Mouse (Mus musculus) granulocyte monocyte progenitor cell, adult 5-6 weeks (primary cell): ENCODE data around the gene Fen1. TPM values are rescaled to one million over a fixed set of nuclear protein-coding genes. Genes with fewer than 3 reads are reported as not detected.
A peak's percentile ranks its signal among the peaks of the same experiment; 100 is the strongest.
"Not testable (repeated sequence)": the region's sequence is repeated elsewhere in the genome, so short reads cannot be mapped to it uniquely, and the experiment has no call there.

Experiments used
- ATAC-seq: replicated peaks from 2 replicates; pipeline ENCODE4 v1.8.0; 2016; ENCODE audit warnings: mild to moderate bottlenecking, moderate TSS enrichment, inconsistent platforms; ENCODE audit not compliant: poor library complexity, severe bottlenecking
- total RNA-seq, 2 experiments: library from RNA; stranded (forward) in 1 of 2; stranded (reverse) in 1 of 2; fragments of 200-712, 200-1000 nt in 1 of 2; fragments of >200 nt in 1 of 2; fragmentation: Nextera tagmentation in 1 of 2; gene quantifications; 2 replicates each; pipeline ENCODE4 v1.2.3; 2014 to 2017

Fen1 gene
- total RNA-seq, 2 experiments from 2014 or later: 82.9 to 160 TPM

DNA sequence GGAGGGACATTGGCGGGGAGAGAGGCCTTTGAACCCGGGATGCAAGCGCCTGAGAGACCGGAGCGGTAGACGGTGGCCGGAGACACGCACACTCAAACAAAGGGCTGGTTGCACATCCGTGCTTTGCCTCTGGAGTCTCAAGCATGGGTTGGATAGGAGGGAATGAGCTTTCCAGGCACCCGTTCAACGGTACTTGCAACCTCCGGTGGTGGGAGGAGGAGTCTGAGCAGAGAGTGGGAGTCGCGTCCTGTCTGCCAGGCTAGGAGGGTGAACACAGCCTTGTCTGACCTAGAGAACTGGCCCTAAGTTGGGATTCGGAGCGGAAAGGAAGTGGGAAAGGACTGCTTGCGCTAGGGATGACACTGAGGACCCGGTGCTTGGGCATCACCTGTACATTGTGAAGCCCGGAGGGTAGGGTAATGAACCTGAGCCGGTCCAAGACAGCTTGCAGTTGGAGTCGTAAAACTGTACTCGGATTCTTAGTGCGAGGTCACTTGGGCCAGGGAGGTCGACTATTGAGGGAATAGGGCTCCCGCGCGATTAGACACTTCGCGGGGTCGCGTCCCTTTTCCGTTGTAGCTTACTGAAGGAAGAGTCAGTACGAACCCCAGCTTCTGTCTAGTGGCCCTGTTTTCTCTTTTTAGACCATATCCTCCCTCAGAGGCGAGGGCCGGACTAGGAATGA lies 20.5 kb downstream of the Fen1 start:
- ATAC-seq: peak; percentile 45

DNA sequence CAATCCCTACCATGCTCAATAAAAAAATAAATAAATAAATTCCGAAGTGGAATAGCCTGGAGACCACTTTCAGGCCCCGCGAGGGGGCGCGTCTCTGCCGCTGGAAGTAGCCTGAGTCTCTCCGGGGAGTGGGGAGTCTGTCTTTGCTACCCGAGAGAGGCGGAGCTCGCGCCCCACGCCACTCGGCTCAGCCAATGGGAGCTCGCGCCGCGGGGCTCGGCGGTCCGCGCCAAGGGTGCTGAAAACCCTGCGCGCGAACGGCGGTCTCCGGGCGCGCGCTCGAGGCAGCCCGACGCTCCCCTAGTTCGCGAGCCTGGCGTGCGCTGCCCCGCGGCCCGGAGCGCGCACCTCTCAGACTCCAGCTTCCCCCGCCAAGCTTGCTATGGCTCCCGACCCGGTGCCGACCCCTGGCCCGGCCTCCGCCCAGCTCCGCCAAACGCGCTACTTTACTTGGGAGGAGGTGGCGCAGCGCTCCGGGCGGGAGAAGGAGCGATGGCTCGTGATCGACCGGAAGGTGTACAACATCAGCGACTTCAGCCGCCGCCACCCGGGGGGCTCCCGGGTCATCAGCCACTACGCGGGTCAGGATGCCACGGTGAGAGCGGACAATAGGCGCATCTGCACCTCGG lies 21.2 kb downstream of the Fen1 start, which contains the start of gene Fads1:
Gene Fads1, plus strand, starts transcription at position 219 of the 629 bp plus-strand sequence.
- ATAC-seq: peak; percentile 96

DNA sequence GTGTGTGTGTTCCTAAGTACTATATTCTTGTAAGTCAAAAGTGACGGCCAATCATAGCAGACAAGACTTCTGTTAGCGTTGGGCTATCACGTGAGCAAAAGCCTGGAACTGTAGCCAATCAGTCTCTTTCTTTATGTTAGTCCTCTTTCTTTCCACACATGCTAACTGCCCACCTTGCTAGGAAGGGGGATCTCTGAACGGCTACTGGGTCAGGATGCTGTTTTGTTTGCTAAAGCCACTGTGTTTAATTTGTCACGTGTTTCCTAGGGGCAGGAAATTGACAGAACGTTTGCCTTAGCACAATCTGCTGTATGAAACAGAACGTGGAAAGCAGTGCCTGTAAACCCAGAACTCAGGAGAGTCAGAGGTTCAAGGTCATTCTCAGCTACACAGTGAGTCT lies 21.8 kb downstream of the Fen1 start:
- 0 out of 2 replicates have a peak, but pooled peaks have one; percentile 3 for ATAC-seq

DNA sequence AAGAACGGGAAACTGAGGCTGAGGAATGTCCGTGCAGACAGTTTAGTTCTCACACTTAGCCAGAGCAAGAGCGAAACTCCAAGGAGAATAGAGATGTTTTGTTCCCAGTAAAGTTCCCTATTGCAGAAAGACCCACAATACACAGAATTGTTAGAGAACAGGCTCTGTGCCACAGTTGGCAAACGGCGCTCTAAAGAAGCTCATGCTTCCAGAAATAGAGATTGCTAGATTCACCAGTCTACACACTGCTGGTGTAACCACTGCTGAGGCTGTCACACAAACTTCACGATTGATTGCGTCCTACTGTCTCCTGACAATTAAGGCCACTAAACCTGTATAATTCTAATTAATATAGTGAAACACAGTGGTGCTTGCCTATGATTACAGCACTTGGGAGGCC lies 22.7 kb downstream of the Fen1 start:
- ATAC-seq: no peak

DNA sequence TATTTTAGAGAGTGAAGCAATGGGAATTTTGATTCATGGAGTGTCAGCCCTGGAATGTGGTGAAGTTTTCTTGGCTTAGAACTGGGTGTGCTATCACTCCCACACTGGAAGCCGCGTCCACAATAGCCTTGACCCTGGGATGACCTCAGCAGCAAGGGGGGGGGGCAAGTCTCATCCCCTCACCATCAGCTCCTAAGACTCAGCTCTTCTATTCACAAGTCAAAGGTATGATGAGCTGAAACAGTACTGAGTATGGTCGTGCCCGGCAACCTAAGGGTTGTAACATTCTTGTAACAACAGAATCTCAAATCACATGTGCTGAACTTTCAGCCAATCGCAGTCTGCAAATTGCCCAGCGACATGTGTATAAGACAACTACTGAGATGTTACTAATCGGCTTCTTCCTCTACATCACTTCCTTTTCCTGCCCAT lies 27.0 kb downstream of the Fen1 start:
- 0 out of 2 replicates have a peak, but pooled peaks have one; percentile 7 for ATAC-seq

DNA sequence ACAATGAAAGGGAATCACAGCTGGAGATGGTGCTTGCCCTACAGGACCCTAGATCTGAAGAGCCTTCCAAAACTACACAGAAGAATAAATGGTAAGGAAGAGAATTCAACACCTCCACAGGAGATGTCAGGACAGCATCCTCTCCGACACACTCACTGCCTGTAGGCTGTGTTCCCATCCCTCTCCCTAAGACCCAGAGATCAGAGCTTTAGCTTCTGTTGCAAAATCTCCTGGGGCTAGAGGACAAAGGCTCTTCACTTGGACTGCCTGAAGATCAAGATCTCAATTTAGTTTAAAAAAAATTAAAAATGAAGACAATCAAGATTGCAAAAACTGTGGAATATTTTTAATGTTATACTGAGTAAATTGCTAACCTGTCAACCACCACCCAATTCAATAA lies 27.5 kb downstream of the Fen1 start:
- no peak for ATAC-seq

DNA sequence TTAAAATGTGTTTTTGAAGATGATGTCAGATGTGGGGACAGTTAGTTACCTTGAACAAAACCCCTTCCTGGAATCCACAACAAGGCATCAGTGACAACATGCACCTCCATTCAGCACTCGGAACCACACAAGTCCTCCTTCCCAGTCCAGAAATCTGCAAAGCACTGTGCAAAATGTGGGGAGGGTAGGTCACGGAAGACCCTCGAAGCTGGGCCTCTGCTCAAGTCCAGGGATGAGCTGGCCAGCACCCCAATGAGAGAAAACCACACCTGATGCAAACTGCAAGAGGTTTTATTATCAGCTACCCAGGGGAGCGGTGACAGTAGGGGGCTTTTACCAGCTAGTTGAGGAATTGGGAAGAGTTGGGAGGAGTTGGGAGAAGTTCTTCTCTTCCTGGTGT lies 29.0 kb downstream of the Fen1 start:
- no peak for ATAC-seq

DNA sequence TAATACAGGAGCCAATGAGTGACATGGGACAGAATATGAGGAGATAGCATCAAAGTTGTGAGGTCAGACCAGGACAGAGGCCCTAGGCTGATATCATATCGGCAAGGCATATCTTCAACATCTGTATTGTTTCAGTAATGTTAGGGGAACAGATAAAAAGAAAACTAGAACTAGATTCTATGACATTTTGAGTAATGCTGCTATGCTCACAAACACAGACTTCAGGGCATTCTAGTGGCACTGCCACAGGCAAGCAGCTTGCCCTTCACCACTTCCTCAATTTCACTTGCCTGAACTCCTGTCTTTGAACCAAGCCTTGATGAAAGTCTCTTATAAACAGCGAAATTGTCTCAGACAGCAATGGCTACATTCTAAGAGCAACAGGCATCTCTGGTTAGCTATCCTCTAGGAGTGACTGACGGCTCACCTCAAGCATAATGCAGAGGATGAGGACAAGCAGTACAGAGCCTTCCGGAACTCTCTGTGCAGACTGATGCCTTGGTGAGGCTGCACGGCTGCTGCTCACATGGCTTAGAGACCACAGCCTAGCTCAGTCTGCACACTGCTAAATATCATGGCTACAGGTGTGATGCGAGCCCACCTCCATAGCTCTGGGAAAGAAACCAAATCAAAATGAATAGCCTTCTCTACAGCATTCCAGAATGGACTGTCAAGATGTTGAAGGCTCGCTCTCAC lies 30.0 kb downstream of the Fen1 start:
- ATAC-seq: peak; percentile 83

DNA sequence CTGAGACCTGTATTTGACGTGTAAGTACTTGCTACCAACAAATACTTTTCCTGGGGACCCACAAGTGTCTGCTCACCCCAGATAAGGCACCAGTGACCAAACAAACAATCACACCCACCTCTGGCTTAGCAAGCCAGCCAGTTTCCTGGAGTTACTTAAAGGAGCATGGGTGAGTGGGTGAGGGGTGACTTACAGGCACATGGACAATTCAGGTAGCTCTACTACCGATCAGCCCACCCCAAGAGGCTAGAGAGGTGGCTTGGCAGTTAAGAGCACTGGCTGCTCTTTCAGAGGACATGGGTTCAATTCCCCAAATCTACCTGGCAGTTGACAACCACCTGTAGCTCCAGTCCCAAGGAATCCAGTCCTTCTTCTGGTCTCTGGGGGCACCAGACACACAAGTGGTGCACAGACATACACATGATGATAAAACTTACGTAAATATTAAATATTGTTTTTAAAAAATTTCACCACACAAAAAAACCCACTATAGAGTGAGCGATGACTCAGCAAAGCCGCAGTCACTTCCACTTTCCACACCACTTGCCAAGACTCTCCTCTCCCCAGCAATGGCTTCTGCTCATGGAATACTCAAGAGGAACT lies 30.8 kb downstream of the Fen1 start:
- ATAC-seq: peak; percentile 79

DNA sequence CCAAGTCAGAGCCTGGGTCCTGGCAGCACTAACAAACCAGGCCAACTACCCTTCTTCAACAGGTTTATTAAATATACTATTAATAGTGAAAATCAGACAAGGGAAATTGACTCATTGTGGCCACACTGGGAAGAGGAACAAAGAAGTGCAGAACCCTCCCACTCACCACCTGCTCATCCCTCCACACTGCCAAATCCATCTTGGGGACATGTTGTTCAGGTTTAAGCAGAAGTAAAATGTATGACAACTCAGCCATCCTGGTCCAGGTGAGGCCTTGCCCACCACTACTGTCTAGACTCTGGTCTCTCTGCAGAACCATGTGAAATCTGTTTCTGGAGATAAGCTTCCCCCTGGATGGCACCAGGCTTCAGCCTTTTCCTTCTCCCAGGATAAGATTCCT lies 32.1 kb downstream of the Fen1 start:
- ATAC-seq: peak; percentile 54

DNA sequence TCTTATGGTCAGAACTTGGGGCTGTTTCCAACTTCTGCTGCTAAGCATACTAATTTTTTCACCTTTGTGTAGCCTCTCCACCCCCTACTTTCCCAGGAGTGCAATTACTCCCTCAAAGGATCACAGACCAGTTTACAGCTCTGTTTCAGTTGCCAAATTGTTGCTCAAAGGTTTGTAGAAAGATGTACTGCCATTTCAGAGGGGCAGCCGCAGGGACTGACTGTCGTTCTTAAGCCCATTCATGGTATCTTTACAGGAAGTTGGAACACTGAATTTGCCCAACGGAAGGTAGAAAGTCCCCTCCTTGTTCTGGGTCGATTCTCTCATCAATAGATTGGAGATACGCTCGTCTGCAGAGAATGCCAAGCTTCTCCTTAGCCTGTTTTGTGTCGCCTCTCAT lies 32.6 kb downstream of the Fen1 start:
- ATAC-seq: no peak

DNA sequence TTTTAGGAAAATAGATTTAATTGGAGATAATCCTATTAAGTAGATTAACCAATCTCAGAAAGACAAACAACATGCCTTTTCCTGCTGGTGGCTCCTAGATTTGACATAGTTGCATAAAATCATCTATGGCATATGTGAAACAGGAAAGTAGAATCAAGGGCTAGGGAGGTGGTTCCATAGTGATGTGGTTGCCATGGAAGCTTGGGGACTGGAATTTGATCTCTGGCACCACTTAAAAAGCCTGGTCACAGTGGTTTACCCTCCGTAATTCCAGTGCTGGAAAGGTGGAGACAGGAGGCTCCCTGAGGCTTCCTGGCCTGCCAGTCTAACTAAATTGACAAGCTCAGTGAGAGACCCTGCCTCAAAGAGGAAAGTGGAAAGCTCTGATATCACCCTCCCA lies 33.5 kb downstream of the Fen1 start:
- no peak for ATAC-seq

DNA sequence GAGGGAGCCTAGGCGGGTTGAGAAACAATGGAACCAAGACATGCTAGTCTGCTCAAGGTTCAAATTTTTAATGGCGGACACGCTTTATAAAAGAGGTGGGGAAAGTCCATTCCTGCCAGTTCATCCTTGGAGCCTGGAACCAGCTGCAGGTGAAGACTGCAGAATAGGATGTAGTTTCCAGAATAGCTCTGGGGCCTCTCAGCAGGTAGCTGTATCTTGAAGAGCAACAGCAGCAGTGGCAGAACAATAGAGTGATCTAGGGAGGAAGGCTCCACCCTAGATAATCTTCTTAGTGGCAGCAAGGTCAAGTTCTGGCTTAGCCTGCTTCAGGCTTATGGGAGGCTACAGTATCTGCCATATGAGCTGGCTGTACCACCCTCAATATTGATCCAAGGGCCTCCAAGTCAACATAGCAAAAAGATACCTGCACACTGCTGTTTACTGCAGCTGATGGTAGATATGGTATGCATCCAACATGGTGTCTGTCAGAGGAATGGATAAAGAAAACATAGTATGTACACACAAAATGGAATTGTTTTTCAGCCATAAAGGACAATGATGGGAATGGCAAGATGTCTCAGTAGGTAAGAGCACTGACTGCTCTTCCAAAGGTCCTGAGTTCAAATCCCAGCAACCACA lies 34.2 kb downstream of the Fen1 start:
- not testable (repeated sequence) for ATAC-seq

DNA sequence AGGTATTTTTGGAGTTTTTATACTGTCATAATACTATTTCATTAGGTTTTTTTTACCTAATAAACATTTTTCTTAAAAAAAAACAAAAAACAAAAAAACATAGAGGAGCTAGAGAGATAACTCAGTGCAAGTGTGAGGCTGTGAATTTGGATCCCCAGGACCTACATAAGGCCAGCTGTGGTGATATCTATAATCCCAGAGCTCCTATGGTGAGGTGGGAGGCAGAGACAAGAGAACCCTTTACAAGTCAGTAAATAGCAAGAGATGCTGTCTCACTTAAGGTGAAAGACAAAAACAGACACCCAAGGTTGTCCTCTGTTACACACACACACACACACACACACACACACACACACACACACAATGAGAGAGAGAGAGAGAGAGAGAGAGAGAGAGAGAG lies 34.8 kb downstream of the Fen1 start:
- no peak for ATAC-seq

DNA sequence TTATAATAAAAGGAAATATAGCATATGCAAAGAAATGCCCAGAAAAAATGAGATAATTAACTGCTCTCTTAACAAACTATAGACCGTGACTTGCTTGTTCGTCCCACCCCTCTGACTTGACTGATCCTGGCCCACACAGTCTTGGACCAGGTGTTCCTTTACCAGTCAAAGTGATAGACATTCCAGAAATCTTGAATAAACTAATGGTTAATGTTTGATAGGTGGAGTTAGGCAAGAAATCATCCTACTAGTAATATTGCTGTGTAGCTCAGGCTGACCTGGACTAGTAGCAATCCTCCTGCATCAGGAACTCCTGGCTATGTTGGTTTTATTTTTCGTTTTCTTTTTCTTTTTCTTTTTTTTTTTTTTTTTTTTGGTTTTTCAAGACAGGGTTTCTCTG lies 35.5 kb downstream of the Fen1 start:
- no peak for ATAC-seq

DNA sequence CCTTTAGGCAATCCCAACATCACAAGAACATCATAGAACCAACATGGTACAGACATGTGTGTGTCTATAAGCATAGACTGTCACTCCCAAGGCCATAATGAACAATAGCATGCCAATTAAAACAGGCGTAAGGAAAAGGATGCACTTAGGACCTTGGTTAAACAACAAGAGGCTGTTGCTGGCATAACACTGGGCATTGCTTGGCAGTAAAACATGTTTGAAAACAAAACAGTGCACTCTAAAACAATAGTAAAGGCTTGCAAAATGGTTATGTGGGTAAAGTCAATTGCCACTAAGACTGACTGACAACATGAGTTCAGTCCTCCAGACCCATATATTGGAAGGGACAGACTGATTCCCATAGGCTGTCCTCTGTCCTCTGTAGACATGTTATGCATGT lies 36.0 kb downstream of the Fen1 start:
- ATAC-seq: no peak

DNA sequence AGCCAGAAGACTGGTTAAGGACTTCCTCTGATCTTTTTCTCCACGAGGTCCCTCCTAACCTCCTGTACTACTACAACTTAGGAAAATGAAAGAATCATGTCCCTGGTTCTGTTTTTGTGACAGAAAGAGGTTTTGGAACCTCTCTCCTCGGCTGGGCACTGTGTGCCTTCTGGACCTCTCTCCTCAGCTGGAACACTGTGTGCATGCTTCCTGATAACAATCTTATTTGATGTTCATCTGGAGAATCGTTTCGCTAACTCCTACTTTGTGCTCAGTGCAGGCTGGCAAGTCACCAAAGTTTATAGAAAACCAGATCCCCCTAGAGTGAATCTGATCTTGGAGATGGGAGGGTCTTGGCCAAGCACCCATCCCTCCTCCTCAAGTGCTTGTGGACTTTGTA lies 36.9 kb downstream of the Fen1 start:
- no peak for ATAC-seq

DNA sequence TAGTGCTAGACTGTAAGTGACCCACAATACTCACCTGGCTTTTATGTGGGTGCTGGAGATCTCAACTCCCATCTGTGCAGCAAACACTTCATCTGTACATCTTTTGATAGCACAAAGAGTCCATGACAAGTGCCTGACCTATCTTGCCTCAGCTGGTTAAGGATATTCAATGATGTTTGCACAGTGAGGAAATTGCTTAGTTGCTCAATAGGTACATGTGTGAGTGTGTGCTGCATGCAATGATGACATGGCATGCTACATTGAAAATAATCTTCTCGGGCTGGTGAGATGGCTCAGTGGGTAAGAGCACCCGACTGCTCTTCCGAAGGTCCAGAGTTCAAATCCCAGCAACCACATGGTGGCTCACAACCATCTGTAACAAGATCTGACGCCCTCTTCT lies 38.0 kb downstream of the Fen1 start:
- 0 out of 2 replicates have a peak, but pooled peaks have one; percentile 44 for ATAC-seq

DNA sequence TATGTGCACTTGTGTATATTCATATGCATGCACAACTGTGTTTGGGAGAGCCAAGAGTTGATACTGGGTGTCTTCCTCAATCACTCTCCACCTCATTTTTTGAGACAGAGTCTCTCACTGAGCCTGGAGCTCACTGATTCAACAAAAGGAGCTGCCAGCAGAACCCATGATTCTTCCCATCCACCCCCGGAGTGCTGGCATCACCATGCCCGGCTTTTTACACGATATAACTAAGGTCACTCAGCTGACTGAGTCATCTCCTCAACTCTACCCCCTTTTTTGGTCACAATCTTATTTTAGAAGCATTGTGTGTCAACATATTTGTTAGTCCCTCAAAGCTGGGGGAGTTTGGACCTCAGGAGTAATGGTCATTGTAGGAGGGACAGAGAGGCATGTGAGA lies 40.1 kb downstream of the Fen1 start:
- ATAC-seq: no peak

DNA sequence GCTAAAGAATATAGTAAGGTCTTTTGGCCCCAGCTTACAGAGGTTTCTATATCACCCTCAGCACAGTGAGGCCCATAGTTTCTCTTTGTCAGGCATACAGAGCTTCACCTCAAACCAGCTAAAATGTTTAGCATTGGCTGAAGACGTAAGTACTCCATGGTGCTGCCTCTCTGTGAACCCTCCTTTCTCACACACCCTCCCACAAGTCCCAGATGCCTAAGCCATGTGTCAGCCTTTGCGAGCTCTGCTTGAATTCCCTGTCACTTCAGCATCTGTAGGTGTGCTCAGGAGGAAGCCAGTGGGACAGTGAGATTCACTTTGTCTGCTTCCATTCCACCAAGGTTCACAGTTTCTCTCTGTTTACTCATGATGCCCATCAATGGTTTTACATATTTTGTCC lies 46.2 kb downstream of the Fen1 start:
- ATAC-seq: no peak

DNA sequence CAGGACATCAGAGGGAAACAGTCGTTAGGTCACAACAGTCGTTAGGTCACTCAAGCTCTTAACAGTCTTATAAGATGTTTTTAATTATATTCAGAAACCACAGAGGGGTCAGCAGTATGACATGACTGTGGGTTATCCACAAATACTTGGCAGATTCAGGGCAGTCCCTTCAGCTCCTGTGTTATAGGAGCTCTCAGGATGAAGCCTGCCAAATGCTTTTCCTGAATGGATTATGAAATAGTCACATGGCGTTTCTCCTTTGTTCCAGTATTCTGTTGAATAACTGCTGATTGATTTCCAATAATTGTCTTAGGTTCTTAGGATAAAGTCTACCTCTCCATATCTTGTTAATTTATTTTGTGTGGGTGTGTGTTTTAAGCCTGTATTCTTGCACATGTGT lies 54.8 kb downstream of the Fen1 start:
- ATAC-seq: no peak
